Mouse (Mus musculus) CD4-positive, CD25-positive, alpha-beta regulatory T cell, adult 4 months (primary cell): ENCODE data around the gene Gigyf1. TPM values are rescaled to one million over a fixed set of nuclear protein-coding genes. Genes with fewer than 3 reads are reported as not detected.

ENCODE experiments used
- ATAC-seq: one replicate; pipeline ENCODE4 v1.8.0; 2017
- polyA plus RNA-seq, 2 experiments: library from polyadenylated mRNA; unstranded; fragments of 100-300 nt; shearing (Covaris generic); gene quantifications; one replicate each; pipeline ENCODE4 v1.2.1; 2017

The Gigyf1 gene
- polyA plus RNA-seq, result 10 to 100 TPM; 35.6 to 36.1 TPM

DNA sequence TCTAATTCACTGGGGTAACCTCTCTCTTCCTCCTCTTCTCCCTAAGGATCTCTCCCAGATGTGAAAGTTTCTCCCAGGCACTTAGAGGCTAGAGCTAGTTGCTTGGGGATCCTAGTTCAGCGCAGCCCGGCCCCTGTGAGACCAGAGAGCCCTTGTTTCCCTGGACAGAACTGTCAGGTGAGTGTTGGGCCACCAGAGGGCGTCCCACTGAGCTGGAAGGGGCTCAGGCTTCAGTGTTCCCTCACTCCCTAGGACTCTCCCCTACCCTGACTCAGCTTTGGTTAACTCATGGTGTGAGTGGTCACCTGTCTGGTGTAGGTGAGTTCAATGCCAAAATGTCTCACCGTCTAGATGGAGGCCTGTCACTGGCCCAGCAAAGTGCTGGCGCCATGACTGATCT lies at the start of gene Gigyf1:
Gene Gigyf1 (plus strand): TSS at position 113 of the 400 bp plus-strand sequence.
- ATAC-seq, result no peak

DNA sequence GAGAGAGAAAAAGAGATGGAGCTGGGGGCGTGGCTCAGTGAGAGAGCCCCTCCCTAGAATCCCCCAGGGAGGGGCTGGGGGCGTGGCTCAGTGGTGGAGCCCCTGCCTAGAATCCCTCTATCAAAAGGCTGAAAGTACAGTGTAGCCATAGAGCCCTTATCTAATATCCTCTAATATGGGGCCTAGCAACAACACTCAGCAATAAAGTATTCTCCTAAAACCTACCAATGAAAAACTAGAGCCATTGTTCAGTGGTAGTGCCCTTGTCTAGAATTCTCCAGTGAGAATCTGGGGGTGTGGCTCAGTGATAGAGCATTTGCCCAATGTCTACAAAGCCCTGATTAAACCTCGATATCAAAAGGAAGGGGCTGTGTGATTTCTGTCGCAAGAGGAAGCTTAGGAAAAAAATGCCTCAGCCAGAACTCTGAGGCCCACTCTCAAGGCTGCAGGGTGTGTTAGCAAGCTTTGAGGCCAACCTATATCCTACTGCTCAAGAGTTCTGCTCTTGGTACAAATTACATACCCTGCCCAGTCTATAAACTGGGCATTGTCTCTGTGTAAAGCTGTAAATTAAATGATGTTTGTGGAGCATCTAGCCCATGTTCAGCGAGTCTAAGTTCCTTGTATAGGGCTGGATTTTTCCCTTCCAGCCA lies 46.0 kb upstream of the Gigyf1 start:
- ATAC-seq, result no peak

GRCm38 (mm10) chr5:137474351-137474750 lies 44.0 kb upstream of the Gigyf1 start:
- ATAC-seq, result no peak

DNA sequence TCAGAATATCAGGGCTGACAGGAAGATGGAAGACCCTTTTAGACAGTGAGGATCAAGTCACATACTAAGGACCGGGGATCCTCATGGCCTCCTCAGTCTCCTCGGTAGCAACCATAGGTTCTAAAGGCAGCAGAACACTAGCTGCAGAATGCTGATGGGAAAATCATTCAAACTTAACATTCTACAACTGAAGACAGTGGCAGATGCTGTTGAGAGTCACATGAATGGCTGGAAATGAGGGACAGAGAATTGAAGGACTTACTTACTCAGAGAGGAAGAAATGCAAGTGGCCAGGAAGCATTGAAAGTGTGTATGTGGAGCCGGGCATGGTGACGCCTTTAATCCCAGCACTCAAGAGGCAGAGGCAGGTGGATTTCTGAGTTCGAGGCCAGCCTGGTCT lies 41.4 kb upstream of the Gigyf1 start, which contains the start of gene Zan:
Gene Zan (minus strand): TSS at position 101 of the 400 bp plus-strand sequence.
- ATAC-seq, result no peak

GRCm38 (mm10) chr5:137481138-137481537 lies 37.2 kb upstream of the Gigyf1 start:
- no peak for ATAC-seq

DNA sequence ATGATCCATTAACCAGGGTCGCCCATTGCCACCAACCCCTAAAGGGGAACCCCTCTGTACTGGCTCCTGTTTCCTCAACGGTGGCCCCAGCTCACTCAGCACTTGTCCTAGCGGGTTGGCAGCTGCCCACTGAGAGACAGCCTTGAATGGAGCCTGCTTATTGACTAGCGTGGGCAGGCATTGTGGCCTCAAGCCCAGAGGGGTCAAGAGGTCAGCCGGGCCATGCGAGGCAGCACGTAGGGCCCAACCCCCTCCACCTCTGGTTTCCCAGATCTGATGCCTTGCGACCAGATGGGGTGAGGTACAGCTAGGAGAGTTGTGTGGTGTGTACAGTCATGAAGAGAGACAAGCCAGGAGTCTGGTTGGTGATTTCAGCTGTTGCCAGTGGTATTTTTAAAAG lies 36.5 kb upstream of the Gigyf1 start:
- ATAC-seq, result no peak

- ATAC-seq, result no peak
Observed at GRCm38 (mm10) chr5:137485071-137485850, 33.1 kb upstream of the Gigyf1 start.

DNA sequence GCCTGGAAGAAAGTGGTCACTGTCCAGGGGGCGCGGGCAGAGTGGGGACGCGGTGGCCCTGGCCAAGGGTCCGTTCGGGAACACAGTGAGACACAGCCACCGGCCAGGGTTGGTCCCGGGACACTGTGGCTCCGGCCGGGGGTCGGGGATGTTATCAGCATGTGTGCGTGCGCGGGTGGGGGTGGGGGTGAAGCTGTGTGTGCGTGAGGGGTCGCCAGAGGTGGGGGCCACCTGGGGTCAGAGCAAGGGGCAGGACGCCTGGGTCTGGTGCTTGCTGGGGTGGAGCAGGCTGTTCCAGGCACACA lies 32.5 kb upstream of the Gigyf1 start:
- no peak for ATAC-seq

GRCm38 (mm10) chr5:137487616-137488015 lies 30.7 kb upstream of the Gigyf1 start:
- ATAC-seq, result no peak

- no peak for ATAC-seq
Observed at GRCm38 (mm10) chr5:137491559-137491958, 26.8 kb upstream of the Gigyf1 start.

GRCm38 (mm10) chr5:137493831-137494230 lies 24.5 kb upstream of the Gigyf1 start:
- no peak for ATAC-seq

DNA sequence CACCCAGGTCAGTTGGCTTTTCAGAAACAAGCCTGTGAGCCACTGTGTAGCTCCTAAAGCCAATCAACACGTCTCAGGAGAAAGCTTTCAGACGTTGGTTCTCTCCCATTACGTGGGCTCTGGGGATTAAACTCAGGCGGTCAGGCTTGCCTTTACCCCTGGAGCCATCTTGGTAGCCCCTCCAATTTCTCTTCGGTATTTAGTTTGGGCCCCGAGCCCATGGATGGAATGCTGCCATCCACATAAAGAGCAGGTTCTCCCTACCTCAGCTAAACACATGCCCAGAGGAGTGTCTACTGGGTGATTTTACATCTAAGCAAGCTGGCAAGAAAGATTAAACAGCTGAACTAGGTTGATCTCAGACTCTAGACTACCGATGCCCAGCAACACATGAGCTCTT lies 18.2 kb upstream of the Gigyf1 start:
- ATAC-seq, result no peak

DNA sequence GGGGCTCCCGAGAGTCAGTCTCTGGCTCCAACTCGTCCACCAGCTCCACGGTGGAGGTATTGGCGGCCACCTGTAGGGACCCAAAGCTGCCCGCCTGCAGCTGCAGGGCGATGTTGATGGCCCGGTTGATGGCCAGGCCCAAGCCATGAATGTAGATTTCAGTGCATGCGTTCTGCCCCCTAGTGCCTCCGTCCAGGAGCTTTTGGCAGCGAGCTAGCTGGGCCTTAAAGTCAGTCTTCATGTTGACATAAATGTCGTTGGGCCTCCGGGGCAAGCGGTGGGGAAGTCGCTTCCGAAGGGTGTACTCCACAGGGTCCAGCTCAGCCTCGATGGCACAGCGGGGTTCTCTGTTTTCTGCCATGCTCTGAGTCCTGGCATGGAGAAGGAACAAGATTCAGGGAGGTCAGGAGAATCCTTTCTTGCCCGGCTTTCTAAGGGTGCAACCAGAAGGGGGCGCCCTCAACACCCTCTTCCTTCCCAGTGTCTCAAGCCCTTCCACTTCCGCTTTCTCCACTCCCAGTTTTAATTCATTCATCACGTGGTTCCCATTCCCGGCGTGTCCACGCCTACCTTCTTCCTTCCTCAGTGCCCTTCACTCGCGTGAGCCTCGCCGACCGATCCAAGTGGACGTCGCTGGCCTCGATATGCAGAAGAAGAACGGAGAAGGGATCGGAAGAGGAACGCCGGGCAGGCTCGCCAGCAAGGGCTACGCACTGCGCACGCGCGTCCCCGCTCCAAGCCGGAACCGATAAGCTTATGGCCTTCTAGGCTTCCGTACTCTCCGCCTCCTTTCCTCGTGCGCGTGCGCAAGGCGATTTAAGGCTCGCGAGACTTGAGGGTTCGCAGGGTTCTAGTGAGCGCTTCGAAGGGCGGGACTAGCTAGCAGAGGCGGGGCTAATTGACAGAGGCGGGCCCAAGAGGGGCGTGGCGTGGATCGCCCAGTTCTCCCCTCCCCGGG lies 16.4 kb upstream of the Gigyf1 start, which contains the start of gene Pop7:
Gene Pop7 (minus strand): TSS at position 810 of the 958 bp plus-strand sequence.
- peak; percentile 97 for ATAC-seq

- peak; percentile 57 for ATAC-seq
Observed at GRCm38 (mm10) chr5:137502667-137503110, 15.7 kb upstream of the Gigyf1 start.

- ATAC-seq, result no peak
Observed at GRCm38 (mm10) chr5:137504041-137504440, 14.3 kb upstream of the Gigyf1 start.

GRCm38 (mm10) chr5:137510014-137510501 lies 8.3 kb upstream of the Gigyf1 start:
- peak; percentile 75 for ATAC-seq

- ATAC-seq, result peak; percentile 30
Observed at GRCm38 (mm10) chr5:137510573-137511390, 7.6 kb upstream of the Gigyf1 start.

- no peak for ATAC-seq
Observed at GRCm38 (mm10) chr5:137511706-137512105, 6.6 kb upstream of the Gigyf1 start.

GRCm38 (mm10) chr5:137512847-137513794 lies 5.2 kb upstream of the Gigyf1 start:
- ATAC-seq, result no peak

- no peak for ATAC-seq
Observed at GRCm38 (mm10) chr5:137513951-137514721, 4.2 kb upstream of the Gigyf1 start.
